Mouse (Mus musculus) cerebellum, adult 11 months (tissue): Measurements from ENCODE around the gene Pck1.
"Not testable (repeated sequence)": the region's sequence is repeated elsewhere in the genome, so short reads cannot be mapped to it uniquely, and the experiment has no call there.

Source experiments
- DNase-seq: peaks from one replicate; pipeline ENCODE4 v3.0.0; 2022

The Pck1 gene

DNA sequence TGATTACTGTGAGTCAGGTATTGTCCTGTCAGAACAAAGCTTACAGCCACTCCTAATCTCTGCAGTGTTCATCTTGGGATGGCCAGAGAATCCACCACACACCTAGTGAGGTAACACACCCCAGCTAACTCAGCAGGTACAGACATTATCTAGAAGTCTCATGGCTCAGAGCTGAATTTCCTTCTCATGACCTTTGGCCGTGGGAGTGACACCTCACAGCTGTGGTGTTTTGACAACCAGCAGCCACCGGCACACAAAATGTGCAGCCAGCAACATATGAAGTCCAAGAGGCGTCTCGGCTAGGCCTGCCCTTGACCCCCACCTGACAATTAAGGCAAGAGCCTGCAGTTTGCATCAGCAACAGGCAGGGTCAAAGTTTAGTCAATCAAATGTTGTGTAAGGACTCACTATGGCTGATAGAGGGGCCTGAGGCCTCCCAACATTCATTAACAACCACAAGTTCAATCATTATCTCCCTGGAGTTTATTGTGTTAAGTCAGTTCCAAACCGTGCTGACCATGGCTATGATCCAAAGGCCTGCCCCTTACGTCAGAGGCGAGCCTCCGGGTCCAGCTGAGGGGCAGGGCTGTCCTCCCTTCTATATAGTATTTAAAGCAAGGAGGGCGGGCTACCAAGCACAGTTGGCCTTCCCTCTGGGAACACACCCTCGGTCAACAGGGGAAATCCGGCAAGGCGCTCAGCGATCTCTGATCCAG, at the start of gene Pck1:
Pck1 (plus strand) TSS at position 613 of the 716 bp plus-strand sequence.
- no peak for DNase-seq

GRCm38 (mm10) chr2:173106409-173106808, 46.4 kb upstream of the Pck1 start:
- DNase-seq: no peak

GRCm38 (mm10) chr2:173106889-173107785, 45.7 kb upstream of the Pck1 start:
- DNase-seq: peak; percentile 22

DNA sequence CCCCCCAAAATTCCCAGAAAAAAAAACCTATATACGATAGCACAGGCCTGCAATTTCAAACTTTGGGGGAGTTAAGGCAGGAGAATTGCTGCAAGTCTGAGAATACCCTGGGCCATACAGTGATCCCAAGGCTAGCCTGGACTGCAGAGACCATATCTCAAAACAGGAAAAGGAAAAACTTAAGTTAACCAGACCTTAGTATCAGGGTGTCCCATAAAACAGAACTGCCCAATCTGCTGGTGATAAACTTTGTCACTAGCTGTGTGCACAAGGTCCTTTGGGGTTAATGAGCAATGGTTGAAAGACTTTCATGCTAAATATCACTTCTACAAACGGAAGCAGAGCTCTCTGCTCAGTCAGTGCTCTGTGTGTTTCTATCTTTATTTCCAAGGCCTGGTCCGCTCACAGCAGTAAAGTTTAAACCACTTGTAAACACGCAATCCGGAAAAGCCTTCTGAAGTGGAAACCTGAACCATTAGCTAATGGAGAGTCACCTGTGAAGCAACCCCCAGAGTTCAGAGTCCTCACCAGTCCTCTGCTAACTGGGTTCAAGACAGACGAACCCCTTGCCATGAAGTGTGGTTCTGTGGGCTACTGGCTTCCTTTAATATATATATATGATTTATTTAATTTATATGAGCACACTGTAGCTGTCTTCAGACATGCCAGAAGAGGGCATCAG, 44.2 kb upstream of the Pck1 start:
- DNase-seq: no peak

DNA sequence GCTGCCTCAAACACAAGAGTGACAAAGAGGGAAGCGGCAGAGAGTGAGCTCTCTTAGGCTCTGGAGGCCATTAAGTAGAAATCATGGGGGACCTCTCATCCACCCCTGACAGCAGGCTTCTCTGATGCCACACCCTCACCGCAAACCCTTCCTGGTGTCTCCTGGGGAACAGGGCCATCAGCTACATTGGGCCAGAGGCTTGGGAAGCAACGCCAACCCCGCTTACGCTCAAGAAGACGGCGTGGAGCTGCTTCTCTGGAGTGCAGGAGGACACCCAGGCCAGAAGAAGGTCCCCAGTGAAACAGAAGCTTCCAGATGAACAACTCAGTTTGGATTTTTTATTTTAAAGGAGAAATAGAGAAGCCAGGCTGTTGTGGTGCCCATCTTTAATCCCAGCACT, 43.3 kb upstream of the Pck1 start:
- no peak for DNase-seq

DNA sequence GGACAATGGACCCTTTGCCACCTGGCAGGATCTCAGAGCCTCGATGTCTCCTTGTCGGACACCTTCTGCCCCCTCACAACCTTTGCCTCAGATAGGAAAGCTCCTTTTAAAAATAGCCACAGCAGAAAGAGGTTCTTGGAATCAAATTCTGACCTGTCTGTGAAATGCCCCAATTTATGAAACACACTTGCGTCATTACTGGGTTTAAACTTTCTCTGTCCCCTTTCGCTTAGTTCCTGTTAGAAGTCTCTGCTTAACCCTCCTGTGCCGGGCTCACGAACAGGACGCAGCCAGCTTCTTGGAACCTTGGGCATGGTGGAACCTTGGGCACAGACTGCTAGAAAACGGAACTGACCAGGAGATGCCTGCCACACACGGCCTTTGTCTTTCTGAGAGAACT, 42.3 kb upstream of the Pck1 start:
- no peak for DNase-seq

DNA sequence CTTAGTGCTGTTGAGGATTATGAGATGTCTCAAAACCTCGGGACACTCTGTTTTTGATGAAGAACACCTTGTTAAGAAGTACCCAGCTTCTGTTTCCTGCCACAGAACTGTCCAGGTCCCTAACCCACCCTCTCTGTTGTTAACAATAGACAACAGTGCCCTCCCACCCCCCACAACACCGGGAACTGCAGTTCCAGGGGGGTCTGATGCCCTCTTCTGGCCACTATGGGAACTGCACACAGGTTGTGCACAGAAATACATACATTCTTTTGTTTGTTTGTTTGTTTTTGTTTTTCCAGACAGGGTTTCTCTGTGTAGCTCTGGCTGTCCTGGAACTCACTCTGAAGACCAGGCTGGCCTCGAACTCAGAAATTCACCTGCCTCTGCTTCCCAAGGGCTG, 39.1 kb upstream of the Pck1 start:
- DNase-seq: not testable (repeated sequence)

DNA sequence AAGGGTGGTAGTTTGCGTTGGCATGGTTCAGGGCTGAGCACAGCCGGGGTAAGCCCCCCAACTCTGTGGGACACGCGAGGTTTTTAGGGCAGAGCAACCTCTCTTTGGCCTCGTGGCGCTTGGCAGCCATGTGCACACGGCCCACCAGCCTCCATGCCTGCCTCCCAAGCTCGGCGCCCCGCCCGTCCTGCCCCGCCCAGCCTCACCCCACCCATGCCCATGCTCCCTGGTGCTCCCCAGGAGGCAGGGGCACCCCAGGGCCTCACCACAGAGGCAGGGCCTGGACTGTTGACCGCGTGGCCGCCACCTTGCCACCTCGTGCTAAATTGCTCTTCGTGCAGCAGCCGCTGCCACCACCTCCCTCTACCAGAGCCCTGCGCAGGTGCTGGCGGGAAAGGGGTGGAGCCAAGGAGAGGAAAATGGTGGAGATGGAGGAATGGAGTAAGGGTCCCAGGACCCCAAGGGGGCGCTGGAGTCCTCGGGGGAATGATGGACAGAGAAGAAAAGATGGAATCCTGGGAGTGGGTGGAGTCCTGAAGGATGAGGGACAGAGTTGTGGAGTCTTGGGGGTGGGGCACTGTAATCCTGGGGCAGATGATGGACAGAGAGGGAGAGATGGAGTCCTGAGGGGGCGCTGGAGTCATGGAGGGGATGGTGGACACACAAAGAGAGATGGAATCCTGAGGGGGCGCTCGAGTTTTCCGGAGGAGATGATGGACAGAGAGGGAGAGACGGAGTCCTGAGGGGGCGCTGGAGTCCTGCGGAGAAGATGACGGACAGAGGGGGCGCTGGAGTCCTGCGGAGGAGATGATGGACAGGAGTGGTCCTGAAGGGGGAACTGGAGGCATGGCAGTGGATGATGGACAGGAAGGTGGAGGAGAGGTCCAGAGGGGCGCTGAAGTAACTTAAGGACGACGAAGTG, 33.6 kb upstream of the Pck1 start, which contains the start of gene Ctcfl:
Ctcfl (minus strand) TSS at position 503 of the 922 bp plus-strand sequence.
- DNase-seq: no peak

GRCm38 (mm10) chr2:173120117-173120516, 32.7 kb upstream of the Pck1 start:
- not testable (repeated sequence) for DNase-seq

GRCm38 (mm10) chr2:173124022-173124735, 28.7 kb upstream of the Pck1 start:
- no peak for DNase-seq

- no peak for DNase-seq
These were observed 26.5 kb upstream of the Pck1 start for GRCm38 (mm10) chr2:173126386-173126785.

DNA sequence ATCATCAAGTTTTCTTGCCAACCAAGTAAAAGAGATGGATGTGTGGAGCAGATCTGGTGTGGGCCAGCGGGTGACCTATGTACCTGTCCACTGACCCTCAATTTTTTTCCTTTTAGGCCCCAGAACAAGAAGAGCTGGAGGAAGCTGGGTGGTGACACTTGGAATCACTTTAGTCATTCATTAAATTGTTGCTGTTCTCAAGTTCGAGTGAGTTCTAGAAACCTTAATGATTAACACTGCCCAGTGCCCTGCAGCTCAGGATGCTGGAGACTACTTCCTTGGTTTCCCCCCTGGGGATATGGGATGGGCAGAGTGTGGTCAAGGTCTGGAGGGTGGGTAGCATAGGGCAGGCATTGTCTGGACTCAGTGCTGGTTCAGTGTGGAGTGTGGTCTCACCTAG, 23.7 kb upstream of the Pck1 start:
- DNase-seq: no peak

- no peak for DNase-seq
These were observed 20.6 kb upstream of the Pck1 start for GRCm38 (mm10) chr2:173132262-173132661.

DNA sequence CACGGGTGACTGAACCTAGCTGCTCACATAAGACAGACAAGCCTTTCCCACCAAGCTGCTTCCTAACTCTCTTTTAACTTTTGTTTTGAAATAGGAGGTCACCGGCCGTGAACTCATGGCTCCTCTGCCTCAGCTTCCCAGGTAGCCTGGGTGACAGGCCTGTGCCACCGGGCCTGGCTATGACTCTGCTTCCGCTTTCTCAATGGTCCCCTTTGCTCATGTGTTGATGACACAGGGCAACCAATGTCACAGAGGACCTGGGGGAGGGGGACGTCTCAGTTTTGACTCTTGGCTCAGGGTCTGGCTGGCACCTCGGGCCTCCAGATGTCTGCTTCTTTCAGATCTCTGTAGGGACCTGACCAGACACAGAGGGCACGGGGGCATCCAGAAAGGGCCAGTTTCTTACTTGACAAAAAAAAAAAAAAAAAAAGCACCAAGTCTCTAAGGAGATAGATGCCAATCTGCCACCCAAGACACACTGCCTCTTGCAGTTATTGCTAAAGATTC, 20.0 kb upstream of the Pck1 start:
- no peak for DNase-seq

- DNase-seq: no peak
These were observed 18.2 kb upstream of the Pck1 start for GRCm38 (mm10) chr2:173134695-173135094.

DNA sequence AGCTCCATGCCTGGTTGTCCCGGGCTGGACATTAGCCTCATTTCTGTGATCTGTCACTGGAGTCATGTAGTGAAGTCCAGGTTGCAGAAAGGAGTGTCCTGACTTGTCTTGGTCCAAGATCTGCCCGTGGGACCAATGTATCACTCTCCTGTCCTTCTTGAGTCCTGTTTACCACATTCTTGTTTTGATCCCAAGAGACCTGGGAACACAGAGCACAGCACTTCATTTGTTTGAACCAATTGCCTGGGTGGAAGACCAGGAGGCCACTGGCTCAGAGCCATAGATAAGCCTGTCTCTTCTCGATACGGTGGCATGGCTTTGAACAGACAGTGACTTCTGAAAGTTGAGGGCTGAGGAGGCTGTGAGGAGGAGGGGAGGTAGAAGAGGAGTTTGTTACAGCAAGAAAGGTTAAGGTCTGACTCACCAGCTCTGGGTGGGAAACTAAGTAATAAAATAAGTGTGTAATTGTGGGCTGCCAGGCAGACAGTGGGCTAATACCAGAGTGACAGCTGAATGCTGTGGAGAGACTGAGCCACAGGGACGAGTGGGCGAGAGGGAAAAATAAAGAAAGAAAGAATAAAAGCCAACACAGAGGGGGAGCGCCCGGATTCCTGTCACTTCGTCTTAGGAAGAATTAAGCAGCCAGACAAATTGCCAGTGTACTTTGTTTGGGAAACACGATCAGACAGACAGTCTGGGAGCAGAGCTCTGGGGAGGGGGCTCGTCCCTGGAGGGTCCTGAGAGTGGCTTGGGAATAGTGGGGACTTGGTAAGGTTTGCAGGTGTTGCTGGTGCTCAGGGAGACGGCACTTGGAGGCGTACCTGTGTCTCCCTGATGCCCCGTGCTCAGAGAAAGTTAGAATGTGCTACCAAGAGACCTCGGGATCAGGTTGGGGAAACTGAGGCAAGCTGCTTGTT, 14.3 kb upstream of the Pck1 start:
- no peak for DNase-seq

GRCm38 (mm10) chr2:173143611-173144010, 9.2 kb upstream of the Pck1 start:
- no peak for DNase-seq

- DNase-seq: no peak
These were observed 7.0 kb upstream of the Pck1 start for GRCm38 (mm10) chr2:173145808-173146207.

- DNase-seq: no peak
These were observed 6.1 kb upstream of the Pck1 start for GRCm38 (mm10) chr2:173146728-173147127.

DNA sequence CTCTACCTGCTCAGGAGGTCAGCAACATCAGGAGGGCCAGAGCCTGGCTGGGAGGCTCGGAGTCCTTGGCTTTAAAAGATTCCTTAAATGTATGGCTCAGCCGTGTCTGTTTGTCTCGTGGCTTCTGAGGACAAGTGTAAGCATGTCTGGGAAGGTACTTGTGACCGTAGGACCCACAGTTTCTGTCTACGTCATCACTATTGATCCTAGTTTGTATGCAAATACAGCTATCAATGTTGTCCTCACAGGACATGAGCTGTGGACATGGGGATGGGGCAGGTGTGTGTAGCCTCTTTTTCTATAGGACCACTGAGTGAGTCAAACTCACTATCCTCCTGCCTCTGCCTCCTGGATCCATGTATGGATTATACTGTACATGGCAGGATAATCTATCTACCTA, 4.8 kb upstream of the Pck1 start:
- no peak for DNase-seq
